Mouse (Mus musculus) skeletal muscle tissue, postnatal 0 days (tissue): ENCODE measurements around the gene C87436. TPM values are rescaled to one million over a fixed set of nuclear protein-coding genes. Genes with fewer than 3 reads are reported as not detected.

Experiments used
- polyA plus RNA-seq: library from polyadenylated mRNA; unstranded; fragments of >200 nt; fragmentation: Nextera tagmentation; extraction: Ambion mirVana; gene quantifications from 2 replicates; pipeline ENCODE4 v1.2.1, GENCODE M21; 2015

C87436 gene
- polyA plus RNA-seq: 12.4 and 13.8 TPM in 2 replicates

GRCm38 (mm10) chr6:86438272-86439118 is at the start of gene C87436:
Gene C87436 (plus strand): TSS chr6:86438374.

GRCm38 (mm10) chr6:86396581-86397256 is 41.5 kb upstream of the C87436 start, which contains the start of gene Pcyox1:
Gene Pcyox1 (minus strand): TSS chr6:86397154.

GRCm38 (mm10) chr6:86404100-86404861 is 33.9 kb upstream of the C87436 start, which contains the start of gene Tia1:
Gene Tia1 (plus strand): TSS chr6:86404219.

GRCm38 (mm10) chr6:86426358-86426757 is 11.8 kb upstream of the C87436 start, which contains the start of gene Gm44790:
Gene Gm44790 (plus strand): TSS chr6:86426658.

Other genes with a start within 250 kb of the C87436 start
- gene Tgfa, start 243.2 kb upstream of the C87436 start, polyA plus RNA-seq: 0.46 and 0.51 TPM in 2 replicates
- gene Fam136a, start 72.7 kb upstream of the C87436 start, polyA plus RNA-seq: 127 and 141 TPM in 2 replicates
- 160 and 173 TPM in 2 replicates for gene Snrpg, start 67.1 kb upstream of the C87436 start, polyA plus RNA-seq
- 39.2 and 44.9 TPM in 2 replicates for gene Pcyox1, start 41.2 kb upstream of the C87436 start, polyA plus RNA-seq
- 47.2 and 47.5 TPM in 2 replicates for gene Tia1, start 34.2 kb upstream of the C87436 start, polyA plus RNA-seq
- not detected in 2 replicates for gene Gm44790, start 11.7 kb upstream of the C87436 start, polyA plus RNA-seq
- gene Pcbp1, start 87.9 kb downstream of the C87436 start, polyA plus RNA-seq: 313 and 350 TPM in 2 replicates
- gene Asprv1, start 189.8 kb downstream of the C87436 start, polyA plus RNA-seq: 0.45 and 66.0 TPM in 2 replicates
- 3.4 and 4.3 TPM in 2 replicates for gene Mxd1, start 230.8 kb downstream of the C87436 start, polyA plus RNA-seq
- 133 and 140 TPM in 2 replicates for gene Snrnp27, start 246.1 kb downstream of the C87436 start, polyA plus RNA-seq